Comparison of ENCODE assay signal across 29 mouse cellular contexts in genomic region chr14:103150139-103150538, GRCm38 (mm10). TPM values are rescaled to one million over a fixed set of nuclear protein-coding genes. Genes with fewer than 3 reads are reported as not detected.
A peak's percentile ranks its signal among the peaks of the same experiment; 100 is the strongest.
DNase-seq lines count a peak whose midpoint lies in the region; ATAC-seq lines count a peak whose summit lies in the region.
"Had no signal": no experiment of that assay in that cellular context is flagged by ENCODE, and none has a peak within 500 bp of the region (broad histone marks: within the 10 kb centered on the region; RNA-seq: fewer than 3 reads in every experiment).

No protein-coding gene starts in this region.

- H3K4me1 ChIP-seq in heart, embryonic 12.5 days (replicated peaks): no peaks in the 10 kb centered on the region
- H3K4me1 ChIP-seq: embryonic facial prominence, embryonic 12.5 days; heart, embryonic 15.5 days; hindbrain, embryonic 15.5 days; limb, embryonic 12.5 days; midbrain, embryonic 15.5 days; neural tube, embryonic 12.5 days had no signal

- H3K4me2 ChIP-seq in heart, embryonic 12.5 days: no peak overlapping the region
- H3K4me2 ChIP-seq: embryonic facial prominence, embryonic 12.5 days; heart, embryonic 15.5 days; hindbrain, embryonic 15.5 days; limb, embryonic 12.5 days; liver, embryonic 11.5 days; midbrain, embryonic 15.5 days; neural tube, embryonic 12.5 days had no signal

- peaks cover 42% of the 10 kb centered on the region for H3K36me3 ChIP-seq in heart, embryonic 12.5 days

- no peak overlapping the region for H3K9ac ChIP-seq in heart, embryonic 12.5 days
- H3K9ac ChIP-seq: embryonic facial prominence, embryonic 12.5 days; forebrain, postnatal 0 days; heart, embryonic 15.5 days; hindbrain, embryonic 15.5 days; limb, embryonic 12.5 days; liver, postnatal 0 days; midbrain, embryonic 15.5 days; neural tube, embryonic 12.5 days had no signal

- 91% methylated on average over 5 of the region's 5 CpGs for WGBS in heart, embryonic 12.5 days

- no peaks in the 10 kb centered on the region for H3K9me3 ChIP-seq in heart, embryonic 12.5 days (replicated peaks)
- H3K9me3 ChIP-seq: embryonic facial prominence, embryonic 12.5 days; heart, embryonic 15.5 days; hindbrain, embryonic 15.5 days; limb, embryonic 12.5 days; midbrain, embryonic 15.5 days; neural tube, embryonic 12.5 days had no signal

- no peak for ATAC-seq in heart, embryonic 12.5 days (ENCODE audit: insufficient number of reproducible peaks, low FRiP score)
- ATAC-seq: forebrain, postnatal 0 days; liver, postnatal 0 days; lung, postnatal 0 days; midbrain, embryonic 15.5 days had no signal

- H3K4me3 ChIP-seq in heart, embryonic 12.5 days: no peak overlapping the region
- H3K4me3 ChIP-seq: embryonic facial prominence, embryonic 12.5 days; heart, adult 2 months; heart, embryonic 15.5 days; hindbrain, embryonic 15.5 days; limb, embryonic 12.5 days; midbrain, embryonic 15.5 days; neural tube, embryonic 12.5 days had no signal

- H3K27me3 ChIP-seq in heart, embryonic 12.5 days (replicated peaks): no peaks in the 10 kb centered on the region
- H3K27me3 ChIP-seq: embryonic facial prominence, embryonic 12.5 days; heart, embryonic 15.5 days; hindbrain, embryonic 15.5 days; limb, embryonic 12.5 days; midbrain, embryonic 15.5 days; neural tube, embryonic 12.5 days had no signal

- DNase-seq in layer of hippocampus, adult 18-20 months (ENCODE audit: low spot score in 2 of 2): peak; percentile 51 to 72
- DNase-seq in layer of hippocampus, postnatal 25 days (ENCODE audit: extremely low spot score in 1 of 2, low spot score in 1 of 2): no peak
- peak; percentile 69 to 89 for DNase-seq in frontal cortex, postnatal 36 days (ENCODE audit: low spot score in 2 of 2)
- DNase-seq in left cerebral cortex, adult 9 months (ENCODE audit: low spot score in 2 of 2): peak; percentile 58 to 81
- peak; percentile 40 for DNase-seq in right cerebral cortex, postnatal 14 days
- no peak for DNase-seq in thymus, adult 18-20 months
- DNase-seq in spleen, postnatal 4 days (ENCODE audit: low spot score in 2 of 2): no peak
- DNase-seq: adrenal gland, postnatal 36 days; cerebellum, adult 11-12 months; cerebellum, postnatal 10 days; forebrain, postnatal 0 days; gastrocnemius, postnatal 14 days; heart, adult 2 months; heart, postnatal 4 days; kidney, adult 2 months; liver, postnatal 0 days; spleen, adult 18-20 months; thymus, postnatal 4 days had no signal

- no peak overlapping the region for H3K27ac ChIP-seq in heart, embryonic 12.5 days (ENCODE audit: poor library complexity, severe bottlenecking)
- H3K27ac ChIP-seq: embryonic facial prominence, embryonic 12.5 days; heart, adult 2 months; heart, embryonic 15.5 days; hindbrain, embryonic 15.5 days; kidney, postnatal 0 days; limb, embryonic 12.5 days; macrophage; midbrain, embryonic 15.5 days; neural tube, embryonic 12.5 days had no signal

RNA-seq across cellular contexts. Expression of gene Fbxl3, which starts 50.8 kb away (rescaled TPM):
- total RNA-seq in layer of hippocampus, adult 18-20 months (2021): 100 to 1,000 TPM in 1 of 2 experiments, 10 to 100 TPM in 1; 97.2 to 101 TPM
- 10 to 100 TPM; 87.7 to 93.2 TPM for total RNA-seq in layer of hippocampus, postnatal 25 days (2021)
- 26.5 and 28.3 TPM in 2 replicates for polyA plus RNA-seq in heart, embryonic 12.5 days (2016; fragmentation: Nextera tagmentation; extraction: Ambion mirVana)

Comparison
In these comparisons a context has a peak if more than half of its experiments do, and no peak if none do; other contexts are left out.
1. DNase-seq: peak in layer of hippocampus, adult 18-20 months (2 of 2), frontal cortex, postnatal 36 days (2 of 2), left cerebral cortex, adult 9 months (2 of 2) and right cerebral cortex, postnatal 14 days (single experiment); none in layer of hippocampus, postnatal 25 days (0 of 2), thymus, adult 18-20 months (0 of 2) and spleen, postnatal 4 days (0 of 2).